Comparison of ENCODE assay signal across 19 mouse cellular contexts in genomic region chr5:148611323-148611722, GRCm38 (mm10). TPM values are rescaled to one million over a fixed set of nuclear protein-coding genes. Genes with fewer than 3 reads are reported as not detected.
DNase-seq lines count a peak whose midpoint lies in the region; ATAC-seq and TF ChIP-seq lines count a peak whose summit lies in the region.
"Had no signal": no experiment of that assay in that cellular context is flagged by ENCODE, and none has a peak within 500 bp of the region (broad histone marks: within the 10 kb centered on the region; RNA-seq: fewer than 3 reads in every experiment).

No protein-coding gene starts in this region.

- no peak overlapping the region for H3K4me3 ChIP-seq in hindbrain, embryonic 12.5 days
- no peak overlapping the region for H3K4me3 ChIP-seq in hindbrain, embryonic 16.5 days (ENCODE audit: low read length)
- no peak overlapping the region for H3K4me3 ChIP-seq in midbrain, postnatal 0 days (ENCODE audit: low read depth, low read length)
- H3K4me3 ChIP-seq in midbrain, embryonic 11.5 days (ENCODE audit: low read depth, low read length) = no peak overlapping the region
- no peak overlapping the region for H3K4me3 ChIP-seq in hindbrain, embryonic 15.5 days
- H3K4me3 ChIP-seq in limb, embryonic 10.5 days = no peak overlapping the region
- H3K4me3 ChIP-seq: embryonic facial prominence, embryonic 13.5 days; gastrocnemius, adult 2 months; heart, embryonic 12.5 days; intestine, embryonic 15.5 days had no signal

- TF ChIP-seq CTCF in midbrain, postnatal 0 days (IDR thresholded peaks at IDR 0.05) = no peak

- H3K36me3 ChIP-seq in hindbrain, embryonic 12.5 days = no peaks in the 10 kb centered on the region
- no peaks in the 10 kb centered on the region for H3K36me3 ChIP-seq in hindbrain, embryonic 16.5 days (ENCODE audit: control insufficient read depth, insufficient read depth, low read length)
- H3K36me3 ChIP-seq in midbrain, postnatal 0 days (ENCODE audit: insufficient read depth, low read length) = no peaks in the 10 kb centered on the region
- no peaks in the 10 kb centered on the region for H3K36me3 ChIP-seq in midbrain, embryonic 11.5 days (ENCODE audit: control insufficient read depth, insufficient read depth, low read length)
- H3K36me3 ChIP-seq in hindbrain, embryonic 15.5 days = no peaks in the 10 kb centered on the region
- no peaks in the 10 kb centered on the region for H3K36me3 ChIP-seq in limb, embryonic 10.5 days
- H3K36me3 ChIP-seq: embryonic facial prominence, embryonic 13.5 days; heart, embryonic 12.5 days; intestine, embryonic 15.5 days had no signal

- H3K27ac ChIP-seq in hindbrain, embryonic 12.5 days = 0 out of 2 replicates have a peak overlapping the region, but pooled peaks have one; percentile 0
- no peak overlapping the region for H3K27ac ChIP-seq in hindbrain, embryonic 16.5 days (ENCODE audit: low read depth, low read length)
- H3K27ac ChIP-seq in midbrain, postnatal 0 days (ENCODE audit: low read depth, low read length) = no peak overlapping the region
- H3K27ac ChIP-seq in midbrain, embryonic 11.5 days (ENCODE audit: low read depth, low read length) = no peak overlapping the region
- peak overlapping the region; percentile 16; the same call in 1 of the 2 replicates for H3K27ac ChIP-seq in hindbrain, embryonic 15.5 days (replicated peaks)
- 0 out of 2 replicates have a peak overlapping the region, but pooled peaks have one; percentile 10 for H3K27ac ChIP-seq in limb, embryonic 10.5 days
- H3K27ac ChIP-seq: embryonic facial prominence, embryonic 13.5 days; gastrocnemius, adult 2 months; intestine, embryonic 15.5 days had no signal

- H3K9ac ChIP-seq in hindbrain, embryonic 12.5 days = no peak overlapping the region
- H3K9ac ChIP-seq in hindbrain, embryonic 16.5 days (ENCODE audit: low read depth, low read length) = no peak overlapping the region
- H3K9ac ChIP-seq in midbrain, postnatal 0 days (replicated peaks; ENCODE audit: low read length, poor library complexity, severe bottlenecking) = no peak overlapping the region
- H3K9ac ChIP-seq in midbrain, embryonic 11.5 days (ENCODE audit: low read length) = no peak overlapping the region
- H3K9ac ChIP-seq in hindbrain, embryonic 15.5 days = no peak overlapping the region
- H3K9ac ChIP-seq: embryonic facial prominence, embryonic 13.5 days; forebrain, postnatal 0 days; heart, embryonic 12.5 days; intestine, embryonic 15.5 days had no signal

- H3K4me2 ChIP-seq in hindbrain, embryonic 12.5 days (replicated peaks) = no peak overlapping the region
- H3K4me2 ChIP-seq in hindbrain, embryonic 16.5 days (ENCODE audit: low read length) = no peak overlapping the region
- no peak overlapping the region for H3K4me2 ChIP-seq in midbrain, postnatal 0 days (ENCODE audit: low read depth, low read length, poor library complexity, severe bottlenecking)
- no peak overlapping the region for H3K4me2 ChIP-seq in midbrain, embryonic 11.5 days
- H3K4me2 ChIP-seq in hindbrain, embryonic 15.5 days = no peak overlapping the region
- H3K4me2 ChIP-seq: embryonic facial prominence, embryonic 13.5 days; heart, embryonic 12.5 days; intestine, embryonic 15.5 days had no signal

- ATAC-seq in hindbrain, embryonic 12.5 days (ENCODE audit: low FRiP score) = no peak
- ATAC-seq in hindbrain, embryonic 16.5 days = no peak
- no peak for ATAC-seq in midbrain, postnatal 0 days (ENCODE audit: low FRiP score)
- ATAC-seq in midbrain, embryonic 11.5 days (ENCODE audit: low FRiP score) = no peak
- ATAC-seq in hindbrain, embryonic 15.5 days (ENCODE audit: low FRiP score, low read depth) = peak; percentile 24; the same call in 1 of the 2 replicates
- ATAC-seq: forebrain, postnatal 0 days; intestine, embryonic 15.5 days had no signal

- H3K9me3 ChIP-seq in hindbrain, embryonic 12.5 days (replicated peaks) = no peaks in the 10 kb centered on the region
- no peaks in the 10 kb centered on the region for H3K9me3 ChIP-seq in hindbrain, embryonic 16.5 days (ENCODE audit: control insufficient read depth, low read length)
- H3K9me3 ChIP-seq in midbrain, postnatal 0 days (ENCODE audit: low read length) = no peaks in the 10 kb centered on the region
- no peaks in the 10 kb centered on the region for H3K9me3 ChIP-seq in midbrain, embryonic 11.5 days (ENCODE audit: control insufficient read depth, low read length)
- no peaks in the 10 kb centered on the region for H3K9me3 ChIP-seq in hindbrain, embryonic 15.5 days
- no peaks in the 10 kb centered on the region for H3K9me3 ChIP-seq in limb, embryonic 10.5 days (replicated peaks)
- H3K9me3 ChIP-seq: embryonic facial prominence, embryonic 13.5 days; heart, embryonic 12.5 days; intestine, embryonic 15.5 days had no signal

- whole genome bisulfite sequencing in hindbrain, embryonic 12.5 days = 63% methylated on average over 5 of the region's 5 CpGs
- WGBS in hindbrain, embryonic 16.5 days = 32% methylated on average over 5 of the region's 5 CpGs
- 76% methylated on average over 5 of the region's 5 CpGs for WGBS in midbrain, postnatal 0 days
- WGBS in midbrain, embryonic 11.5 days = 83% methylated on average over 5 of the region's 5 CpGs
- WGBS in hindbrain, embryonic 15.5 days = 25% methylated on average over 5 of the region's 5 CpGs
- WGBS in limb, embryonic 10.5 days = 45% methylated on average over 5 of the region's 5 CpGs

- H3K27me3 ChIP-seq in hindbrain, embryonic 12.5 days = no peaks in the 10 kb centered on the region
- no peaks in the 10 kb centered on the region for H3K27me3 ChIP-seq in hindbrain, embryonic 16.5 days (replicated peaks; ENCODE audit: control insufficient read depth, insufficient read depth, low read length)
- no peaks in the 10 kb centered on the region for H3K27me3 ChIP-seq in midbrain, postnatal 0 days (ENCODE audit: insufficient read depth, low read length)
- H3K27me3 ChIP-seq in midbrain, embryonic 11.5 days (ENCODE audit: control insufficient read depth, insufficient read depth, low read length) = no peaks in the 10 kb centered on the region
- no peaks in the 10 kb centered on the region for H3K27me3 ChIP-seq in hindbrain, embryonic 15.5 days
- no peaks in the 10 kb centered on the region for H3K27me3 ChIP-seq in limb, embryonic 10.5 days (ENCODE audit: low read depth, poor library complexity, severe bottlenecking)
- H3K27me3 ChIP-seq: embryonic facial prominence, embryonic 13.5 days; heart, embryonic 12.5 days; intestine, embryonic 15.5 days had no signal

- DNase-seq in midbrain, postnatal 0 days (ENCODE audit: low spot score) = peak; percentile 60
- no peak for DNase-seq in midbrain, embryonic 11.5 days (ENCODE audit: low spot score, missing footprints)
- no peak for DNase-seq in limb, embryonic 10.5 days (ENCODE audit: low spot score)
- DNase-seq in frontal cortex, postnatal 25 days (ENCODE audit: low spot score in 2 of 2) = no peak
- DNase-seq: adrenal gland, adult 8-10 months; adrenal gland, postnatal 36 days; cerebellum, adult 11 months; cerebellum, adult 8-10 months; cerebellum, postnatal 36 days; forebrain, postnatal 0 days; gastrocnemius, adult 2 months; gastrocnemius, postnatal 25 days; kidney, adult 18-20 months had no signal

- peaks cover 25% of the 10 kb centered on the region for H3K4me1 ChIP-seq in hindbrain, embryonic 12.5 days
- peaks cover 13% of the 10 kb centered on the region for H3K4me1 ChIP-seq in hindbrain, embryonic 16.5 days (ENCODE audit: control insufficient read depth, insufficient read depth, low read depth, low read length)
- H3K4me1 ChIP-seq in midbrain, postnatal 0 days (ENCODE audit: insufficient read depth, low read length) = no peaks in the 10 kb centered on the region; the same call in 1 of the 2 replicates
- no peaks in the 10 kb centered on the region; the same call in 1 of the 2 replicates for H3K4me1 ChIP-seq in midbrain, embryonic 11.5 days (ENCODE audit: control insufficient read depth, insufficient read depth, low read length)
- H3K4me1 ChIP-seq in hindbrain, embryonic 15.5 days (replicated peaks) = peaks cover 26% of the 10 kb centered on the region
- peaks cover 28% of the 10 kb centered on the region for H3K4me1 ChIP-seq in limb, embryonic 10.5 days

RNA-seq across cellular contexts. Expression of gene Ubl3, which starts 58.7 kb away (rescaled TPM):
- 93.4 and 107 TPM in 2 replicates for polyA plus RNA-seq in hindbrain, embryonic 12.5 days (2016; fragmentation: Nextera tagmentation; extraction: Ambion mirVana)
- polyA plus RNA-seq in hindbrain, embryonic 16.5 days (2015; fragmentation: Nextera tagmentation; extraction: Ambion mirVana) = 70.7 and 90.1 TPM in 2 replicates
- 126 and 128 TPM in 2 replicates for total RNA-seq in midbrain, postnatal 0 days (2014; rRNA removed)
- 79.1 and 79.7 TPM in 2 replicates for polyA plus RNA-seq in midbrain, postnatal 0 days (2015; fragmentation: Nextera tagmentation; extraction: Ambion mirVana)
- polyA plus RNA-seq in midbrain, embryonic 11.5 days (2014; fragmentation: Nextera tagmentation; extraction: Ambion mirVana) = 64.5 and 66.9 TPM in 2 replicates
- 96.9 and 101 TPM in 2 replicates for polyA plus RNA-seq in hindbrain, embryonic 15.5 days (2015; fragmentation: Nextera tagmentation; extraction: Ambion mirVana)
- polyA plus RNA-seq in limb, embryonic 10.5 days (2016; fragmentation: Nextera tagmentation; extraction: Ambion mirVana) = 39.8 and 41.4 TPM in 2 replicates

Comparison
In these comparisons a context has a peak if more than half of its experiments do, and no peak if none do; other contexts are left out.
1. H3K27ac ChIP-seq: peak in hindbrain, embryonic 12.5 days (single experiment), hindbrain, embryonic 15.5 days (single experiment) and limb, embryonic 10.5 days (single experiment); none in hindbrain, embryonic 16.5 days (single experiment), midbrain, postnatal 0 days (single experiment) and midbrain, embryonic 11.5 days (single experiment).